Mouse (Mus musculus) midbrain, postnatal 0 days (tissue): ENCODE results near the gene Pacrg. TPM values are rescaled to one million over a fixed set of nuclear protein-coding genes. Genes with fewer than 3 reads are reported as not detected.

Experiments used
- ATAC-seq: fragments of 200-750 bp; cut with Nextera tagmentation; 2 replicates; pipeline ENCODE4 v1.8.0; 2017; ENCODE audit warnings: moderate number of reproducible peaks, mild to moderate bottlenecking, moderate TSS enrichment, moderate library complexity; ENCODE audit not compliant: low FRiP score
- DNase-seq: peaks from one replicate; pipeline ENCODE4 v3.0.0-alpha.2; 2015; ENCODE audit warnings: low spot score
- H3K27ac ChIP-seq: fragments of 300-500 bp; sonication (generic); 2 replicates; pipeline ENCODE4 v1.5.1; 2014; ENCODE audit warnings: low read depth, mild to moderate bottlenecking, low read length, mixed read lengths
- H3K27me3 ChIP-seq: fragments of 300-500 bp; sonication (generic); 2 replicates; pipeline ENCODE4 v1.6.1; 2014; ENCODE audit warnings: low read length, control low read depth, mixed read lengths; ENCODE audit not compliant: insufficient read depth
- H3K36me3 ChIP-seq: fragments of 300-500 bp; sonication (generic); 2 replicates; pipeline ENCODE4 v1.6.1; 2014; ENCODE audit warnings: low read length, control low read depth, mixed read lengths; ENCODE audit not compliant: insufficient read depth
- H3K4me1 ChIP-seq: fragments of 300-500 bp; sonication (generic); 2 replicates; pipeline ENCODE4 v1.6.1; 2014; ENCODE audit warnings: mild to moderate bottlenecking, control low read depth, antibody characterized with exemption, low read length, mixed read lengths; ENCODE audit not compliant: insufficient read depth
- H3K4me2 ChIP-seq: fragments of 300-500 bp; sonication (generic); 2 replicates; pipeline ENCODE4 v1.6.1; 2014; ENCODE audit warnings: low read depth, mild to moderate bottlenecking, low read length, mixed read lengths; ENCODE audit not compliant: poor library complexity, severe bottlenecking
- H3K4me3 ChIP-seq: fragments of 300-500 bp; sonication (generic); 2 replicates; pipeline ENCODE4 v1.5.1; 2014; ENCODE audit warnings: low read depth, mild to moderate bottlenecking, low read length, moderate library complexity
- H3K9ac ChIP-seq: fragments of 300-500 bp; sonication (generic); replicated peaks from 2 replicates; pipeline ENCODE4 v1.6.1; 2014; ENCODE audit warnings: mild to moderate bottlenecking, low read length, moderate library complexity, mixed read lengths; ENCODE audit not compliant: poor library complexity, severe bottlenecking
- H3K9me3 ChIP-seq: fragments of 300-500 bp; sonication (generic); 2 replicates; pipeline ENCODE4 v1.6.1; 2016; ENCODE audit warnings: low read length, control low read depth
- CTCF ChIP-seq: IDR thresholded peaks from 2 replicates; pipeline ENCODE4 v1.5.1; 2016; ENCODE audit warnings: antibody characterized with exemption, mild to moderate bottlenecking
- WGBS: fragments of 180-500 bp; shearing (Covaris S2); extraction: QIAGEN DNeasy Blood & Tissue Kit; methylation state at CpG from one replicate; pipeline ENCODE4 v1.1.7; 2014; 5-methylcytosine and 5-hydroxymethylcytosine counted together
- polyA plus RNA-seq: library from polyadenylated mRNA; unstranded; fragments of >200 nt; fragmentation: Nextera tagmentation; extraction: Ambion mirVana; gene quantifications from 2 replicates; pipeline ENCODE4 v1.2.1, GENCODE M21; 2015
- total RNA-seq: library from RNA; depleted of rRNA; stranded (reverse); fragments of >200 nt; gene quantifications from 2 replicates; pipeline ENCODE4 v1.2.3, GENCODE M21; 2014

Pacrg gene
- total and polyA plus RNA-seq, 2 experiments from 2014 or later: 14.6 to 23.0 TPM

- H3K9me3 ChIP-seq: no peaks in the 10 kb centered on the region
- WGBS: 33% methylated on average over 4 of the region's 4 CpGs
- peaks cover 5% of the 10 kb centered on the region for H3K4me1 ChIP-seq
- H3K4me2 ChIP-seq: no peak overlapping the region
- no peaks in the 10 kb centered on the region for H3K36me3 ChIP-seq
- no peaks in the 10 kb centered on the region for H3K27me3 ChIP-seq
- DNase-seq (peak; percentile 55), ATAC-seq (no peak)
- peak; percentile 11; the same call in 1 of the 2 replicates for TF ChIP-seq CTCF
- H3K4me3 ChIP-seq: no peak overlapping the region
- H3K27ac ChIP-seq: peak overlapping the region; percentile 26; the same call in 1 of the 2 replicates
- H3K9ac ChIP-seq: no peak overlapping the region
Measured at GRCm38 (mm10) chr17:10497781-10498420, 342.2 kb downstream of the Pacrg start.

GRCm38 (mm10) chr17:10496066-10496465, 344.0 kb downstream of the Pacrg start:
- Histone ChIP-seq H3K4me2 (no peak overlapping the region), H3K27me3 (no peaks in the 10 kb centered on the region), H3K27ac (no peak overlapping the region), H3K4me3 (no peak overlapping the region), H3K9me3 (no peaks in the 10 kb centered on the region), H3K9ac (no peak overlapping the region), H3K36me3 (no peaks in the 10 kb centered on the region), H3K4me1 (peaks cover 5% of the 10 kb centered on the region)
- WGBS: 79% methylated on average over 8 of the region's 8 CpGs
- ATAC-seq: no peak
- DNase-seq: no peak
- TF ChIP-seq CTCF: no peak

- ATAC-seq (no peak), DNase-seq (no peak)
- Histone ChIP-seq H3K36me3 (no peaks in the 10 kb centered on the region), H3K4me1 (peaks cover 8% of the 10 kb centered on the region), H3K27ac (no peak overlapping the region), H3K27me3 (no peaks in the 10 kb centered on the region), H3K9me3 (no peaks in the 10 kb centered on the region), H3K4me3 (no peak overlapping the region), H3K9ac (no peak overlapping the region), H3K4me2 (no peak overlapping the region)
- no peak for TF ChIP-seq CTCF
- 46% methylated on average over 8 of the region's 8 CpGs for WGBS
Measured at GRCm38 (mm10) chr17:10495588-10495987, 344.5 kb downstream of the Pacrg start.

- H3K9ac ChIP-seq: no peak overlapping the region
- ATAC-seq (no peak), DNase-seq (peak; percentile 71)
- no peaks in the 10 kb centered on the region for H3K9me3 ChIP-seq
- H3K36me3 ChIP-seq: no peaks in the 10 kb centered on the region
- TF ChIP-seq CTCF: peak; percentile 74
- no peaks in the 10 kb centered on the region for H3K27me3 ChIP-seq
- H3K4me3 ChIP-seq: no peak overlapping the region
- 12% methylated on average over 3 of the region's 3 CpGs for WGBS
- H3K27ac ChIP-seq: no peak overlapping the region
- peaks cover 9% of the 10 kb centered on the region for H3K4me1 ChIP-seq
- no peak overlapping the region for H3K4me2 ChIP-seq
Measured at GRCm38 (mm10) chr17:10493124-10493523, 347.0 kb downstream of the Pacrg start.

GRCm38 (mm10) chr17:10490374-10491169, 349.5 kb downstream of the Pacrg start:
- H3K27me3 ChIP-seq: no peaks in the 10 kb centered on the region
- H3K4me1 ChIP-seq: peaks cover 7% of the 10 kb centered on the region; the same call in 1 of the 2 replicates
- ATAC-seq (no peak), DNase-seq (peak; percentile 51)
- no peak overlapping the region for H3K4me3 ChIP-seq
- H3K4me2 ChIP-seq: no peak overlapping the region
- no peak for TF ChIP-seq CTCF
- no peaks in the 10 kb centered on the region for H3K36me3 ChIP-seq
- H3K9ac ChIP-seq: no peak overlapping the region
- H3K27ac ChIP-seq: peak overlapping the region; percentile 32; the same call in 1 of the 2 replicates
- 65% methylated on average over 8 of the region's 8 CpGs for WGBS
- H3K9me3 ChIP-seq: no peaks in the 10 kb centered on the region

- Histone ChIP-seq H3K4me3 (no peak overlapping the region), H3K27me3 (no peaks in the 10 kb centered on the region), H3K9me3 (no peaks in the 10 kb centered on the region), H3K36me3 (no peaks in the 10 kb centered on the region), H3K4me2 (no peak overlapping the region), H3K27ac (no peak overlapping the region), H3K9ac (no peak overlapping the region), H3K4me1 (peaks cover 7% of the 10 kb centered on the region; the same call in 1 of the 2 replicates)
- no peak for TF ChIP-seq CTCF
- ATAC-seq (no peak), DNase-seq (no peak)
- WGBS: 83% methylated on average over 2 of the region's 2 CpGs
Measured at GRCm38 (mm10) chr17:10488873-10489272, 351.2 kb downstream of the Pacrg start.
